Mouse (Mus musculus) thymus, postnatal 25 days (tissue): ENCODE data around the gene Carmil1.
"Not testable (repeated sequence)": the region's sequence is repeated elsewhere in the genome, so short reads cannot be mapped to it uniquely, and the experiment has no call there.

ENCODE experiments used
- DNase-seq: peaks from one replicate; pipeline ENCODE4 v3.0.0; 2022

The Carmil1 gene

GRCm38 (mm10) chr13:24146541-24146940 lies 134.1 kb downstream of the Carmil1 start:
- no peak for DNase-seq

- no peak for DNase-seq
Observed at GRCm38 (mm10) chr13:24144858-24145257, 135.7 kb downstream of the Carmil1 start.

GRCm38 (mm10) chr13:24144141-24144540 lies 136.5 kb downstream of the Carmil1 start:
- DNase-seq: no peak

- DNase-seq: no peak
Observed at GRCm38 (mm10) chr13:24136836-24137235, 143.8 kb downstream of the Carmil1 start.

GRCm38 (mm10) chr13:24135282-24136230 lies 145.0 kb downstream of the Carmil1 start:
- no peak for DNase-seq

- DNase-seq: no peak
Observed at GRCm38 (mm10) chr13:24132866-24133265, 147.7 kb downstream of the Carmil1 start.

GRCm38 (mm10) chr13:24131319-24131718 lies 149.3 kb downstream of the Carmil1 start:
- DNase-seq: no peak

- DNase-seq: no peak
Observed at GRCm38 (mm10) chr13:24130741-24131140, 149.9 kb downstream of the Carmil1 start.

- DNase-seq: no peak
Observed at GRCm38 (mm10) chr13:24128731-24129130, 151.9 kb downstream of the Carmil1 start.

GRCm38 (mm10) chr13:24125865-24126264 lies 154.7 kb downstream of the Carmil1 start:
- no peak for DNase-seq

GRCm38 (mm10) chr13:24117181-24117812 lies 163.3 kb downstream of the Carmil1 start:
- no peak for DNase-seq

GRCm38 (mm10) chr13:24112689-24113348 lies 167.8 kb downstream of the Carmil1 start:
- DNase-seq: peak; percentile 38

- DNase-seq: no peak
Observed at GRCm38 (mm10) chr13:24110329-24110728, 170.3 kb downstream of the Carmil1 start.

GRCm38 (mm10) chr13:24108282-24108681 lies 172.3 kb downstream of the Carmil1 start:
- no peak for DNase-seq

- DNase-seq: no peak
Observed at GRCm38 (mm10) chr13:24107058-24107457, 173.5 kb downstream of the Carmil1 start.

- DNase-seq: no peak
Observed at GRCm38 (mm10) chr13:24105838-24106237, 174.8 kb downstream of the Carmil1 start.

- DNase-seq: no peak
Observed at GRCm38 (mm10) chr13:24105340-24105669, 175.3 kb downstream of the Carmil1 start.

GRCm38 (mm10) chr13:24104611-24105339 lies 175.8 kb downstream of the Carmil1 start:
- DNase-seq: not testable (repeated sequence)

- DNase-seq: no peak
Observed at GRCm38 (mm10) chr13:24104016-24104415, 176.6 kb downstream of the Carmil1 start.

- no peak for DNase-seq
Observed at GRCm38 (mm10) chr13:24103152-24103551, 177.4 kb downstream of the Carmil1 start.

- no peak for DNase-seq
Observed at GRCm38 (mm10) chr13:24102256-24102655, 178.3 kb downstream of the Carmil1 start.

- DNase-seq: no peak
Observed at GRCm38 (mm10) chr13:24101157-24102130, 179.2 kb downstream of the Carmil1 start.
